Mouse (Mus musculus) midbrain, embryonic 12.5 days (tissue): ENCODE results near the gene Gabbr2. TPM values are rescaled to one million over a fixed set of nuclear protein-coding genes. Genes with fewer than 3 reads are reported as not detected.

Experiments
- ATAC-seq: fragments of 200-750 bp; cut with Nextera tagmentation; 2 replicates; pipeline ENCODE4 v1.8.0; 2017; ENCODE audit warnings: low read depth, moderate TSS enrichment, moderate library complexity; ENCODE audit not compliant: low FRiP score
- H3K27ac ChIP-seq: fragments of 300-500 bp; sonication (generic); replicated peaks from 2 replicates; pipeline ENCODE4 v1.5.1; 2016; ENCODE audit warnings: mild to moderate bottlenecking
- H3K27me3 ChIP-seq: fragments of 300-500 bp; sonication (generic); 2 replicates; pipeline ENCODE4 v1.6.1; 2016; ENCODE audit warnings: mild to moderate bottlenecking
- H3K36me3 ChIP-seq: fragments of 300-500 bp; sonication (generic); 2 replicates; pipeline ENCODE4 v1.6.1; 2016
- H3K4me1 ChIP-seq: fragments of 300-500 bp; sonication (generic); 2 replicates; pipeline ENCODE4 v1.6.1; 2016
- H3K4me2 ChIP-seq: fragments of 300-500 bp; sonication (generic); replicated peaks from 2 replicates; pipeline ENCODE4 v1.6.1; 2016; ENCODE audit warnings: mild to moderate bottlenecking, moderate library complexity
- H3K4me3 ChIP-seq: fragments of 300-500 bp; sonication (generic); 2 replicates; pipeline ENCODE4 v1.5.1; 2016; ENCODE audit warnings: mild to moderate bottlenecking
- H3K9ac ChIP-seq: fragments of 300-500 bp; sonication (generic); replicated peaks from 2 replicates; pipeline ENCODE4 v1.6.1; 2016; ENCODE audit warnings: mild to moderate bottlenecking, moderate library complexity
- H3K9me3 ChIP-seq: fragments of 300-500 bp; sonication (generic); 2 replicates; pipeline ENCODE4 v1.6.1; 2016; ENCODE audit warnings: mild to moderate bottlenecking
- WGBS: fragments of 180-500 bp; shearing (Covaris S2); methylation state at CpG from one replicate; pipeline ENCODE4 v1.1.7; 2016; 5-methylcytosine and 5-hydroxymethylcytosine counted together
- polyA plus RNA-seq: library from polyadenylated mRNA; unstranded; fragments of >200 nt; fragmentation: Nextera tagmentation; extraction: Ambion mirVana; gene quantifications from 2 replicates; pipeline ENCODE4 v1.2.1, GENCODE M21; 2016

Gene Gabbr2
- polyA plus RNA-seq, 1 experiment from 2014 or later, result 0.69 TPM

DNA sequence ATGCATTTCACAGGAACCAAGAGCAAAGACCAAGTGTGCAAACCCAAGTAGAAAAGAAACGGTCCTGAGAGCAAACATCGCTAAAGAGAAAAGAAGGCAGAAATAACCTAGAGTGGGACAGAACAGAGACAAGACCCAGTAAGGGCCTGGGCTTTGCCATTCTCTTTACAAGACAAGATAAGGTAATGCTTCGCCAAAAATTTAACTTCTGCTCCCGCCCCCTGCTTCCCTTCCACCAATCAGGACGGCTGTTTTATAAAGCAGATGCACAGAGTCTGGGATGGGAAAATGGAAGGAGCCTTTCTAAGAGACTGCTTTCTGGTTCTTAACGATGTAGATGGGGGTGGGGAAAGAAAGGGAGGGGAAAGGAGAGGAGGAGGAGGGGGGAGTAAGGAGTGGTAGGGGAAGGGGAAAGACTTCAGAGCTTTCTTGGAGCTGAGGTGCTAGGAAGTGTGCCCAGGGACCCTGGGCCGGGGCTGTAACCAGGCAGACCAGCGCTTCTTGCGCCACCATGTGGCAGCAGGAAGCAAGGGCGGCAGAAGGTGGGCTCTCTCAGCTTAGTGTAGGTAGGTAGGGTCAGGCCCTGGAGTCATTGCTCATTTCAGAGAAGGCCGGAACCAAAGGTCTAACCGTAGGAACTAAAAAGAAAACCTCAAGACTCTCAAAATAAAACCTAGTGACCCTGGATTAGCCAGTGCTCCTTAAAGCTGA lies 158.7 kb downstream of the Gabbr2 start:
- Histone ChIP-seq H3K4me1 (no peaks in the 10 kb centered on the region; the same call in 1 of the 2 replicates), H3K36me3 (no peaks in the 10 kb centered on the region)
- no peak for ATAC-seq

DNA sequence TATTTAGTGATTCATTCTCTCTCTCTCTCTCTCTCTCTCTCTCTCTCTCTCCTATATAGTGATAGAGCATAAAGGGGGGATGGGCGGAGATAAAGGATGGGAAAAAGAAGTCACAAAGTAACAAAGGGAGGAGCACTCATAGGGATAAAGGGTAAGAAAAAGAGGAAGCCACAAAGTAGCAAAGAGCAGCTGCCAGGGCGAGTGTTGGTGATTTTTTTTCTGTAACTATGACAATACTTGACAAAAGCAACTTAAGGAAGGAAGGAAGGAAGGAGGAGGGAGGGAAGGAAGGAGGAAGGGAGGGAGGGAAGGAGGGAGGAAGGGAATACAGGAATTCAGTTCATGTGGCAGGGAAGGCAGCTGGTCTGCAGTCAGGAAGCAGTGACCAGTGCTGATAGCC lies 162.0 kb downstream of the Gabbr2 start:
- Histone ChIP-seq H3K9ac (no peak overlapping the region), H3K27me3 (no peaks in the 10 kb centered on the region), H3K4me3 (no peak overlapping the region), H3K9me3 (no peaks in the 10 kb centered on the region), H3K36me3 (no peaks in the 10 kb centered on the region), H3K4me2 (no peak overlapping the region), H3K27ac (no peak overlapping the region), H3K4me1 (no peaks in the 10 kb centered on the region; the same call in 1 of the 2 replicates)
- WGBS, result 46% methylated on average over 2 of the region's 2 CpGs
- ATAC-seq, result no peak

More for the DNA sequence above, 158.7 kb downstream of the Gabbr2 start:
- Histone ChIP-seq H3K9ac (no peak overlapping the region), H3K4me3 (no peak overlapping the region), H3K4me2 (no peak overlapping the region), H3K27me3 (no peaks in the 10 kb centered on the region), H3K9me3 (no peaks in the 10 kb centered on the region), H3K27ac (no peak overlapping the region)
- 41% methylated on average over 12 of the region's 12 CpGs for WGBS

DNA sequence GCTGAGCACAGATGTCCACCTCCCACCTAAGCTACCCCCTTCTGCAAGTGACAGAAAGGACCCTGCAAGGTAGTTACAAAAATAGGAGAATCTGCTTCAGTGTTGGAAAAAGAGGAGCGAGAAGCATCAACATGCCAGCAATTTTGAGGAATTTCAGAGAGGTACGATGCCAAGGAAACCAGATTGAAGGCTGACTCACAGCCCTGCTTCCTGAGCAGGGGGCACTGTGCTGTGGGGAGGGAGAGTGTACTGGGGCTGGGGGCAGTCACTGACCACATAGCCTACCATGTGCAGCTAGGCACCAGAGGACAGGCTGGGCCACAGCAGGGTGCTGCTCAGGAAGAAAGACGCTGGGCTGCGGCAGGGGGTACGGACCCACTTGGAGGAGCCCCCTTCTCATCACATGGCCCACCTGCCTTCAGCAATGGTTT lies 163.5 kb downstream of the Gabbr2 start:
- no peaks in the 10 kb centered on the region; the same call in 1 of the 2 replicates for H3K4me1 ChIP-seq
- H3K36me3 ChIP-seq, result no peaks in the 10 kb centered on the region
- 70% methylated on average over 5 of the region's 5 CpGs for WGBS
- no peaks in the 10 kb centered on the region for H3K27me3 ChIP-seq
- H3K27ac ChIP-seq, result no peak overlapping the region
- H3K4me3 ChIP-seq, result no peak overlapping the region
- no peak overlapping the region for H3K4me2 ChIP-seq
- H3K9ac ChIP-seq, result no peak overlapping the region
- H3K9me3 ChIP-seq, result no peaks in the 10 kb centered on the region
- ATAC-seq, result no peak

DNA sequence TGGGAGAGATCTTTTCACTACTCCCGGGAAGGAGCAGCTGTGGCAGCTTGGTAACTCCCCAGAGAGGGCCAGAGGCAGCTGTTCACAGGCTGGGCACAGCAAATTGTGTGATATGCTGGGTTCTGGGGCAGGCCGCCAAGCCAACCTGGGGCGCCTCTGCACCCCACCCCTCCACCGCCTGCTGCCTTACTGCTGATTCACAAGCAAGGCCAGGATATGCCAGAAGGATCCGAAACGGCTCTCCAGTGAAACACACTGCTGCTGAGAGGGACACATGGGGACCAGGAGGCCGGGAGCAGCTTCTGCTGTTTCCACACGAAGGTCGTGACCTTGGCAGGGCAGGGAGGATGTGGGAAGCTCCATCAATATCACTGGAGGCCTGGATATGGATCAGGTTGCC lies 164.2 kb downstream of the Gabbr2 start:
- H3K27me3 ChIP-seq, result no peaks in the 10 kb centered on the region
- no peak overlapping the region for H3K4me3 ChIP-seq
- no peak for ATAC-seq
- no peak overlapping the region for H3K9ac ChIP-seq
- no peaks in the 10 kb centered on the region for H3K9me3 ChIP-seq
- H3K4me1 ChIP-seq, result no peaks in the 10 kb centered on the region
- 62% methylated on average over 9 of the region's 9 CpGs for WGBS
- H3K27ac ChIP-seq, result no peak overlapping the region
- no peak overlapping the region for H3K4me2 ChIP-seq
- no peaks in the 10 kb centered on the region for H3K36me3 ChIP-seq

DNA sequence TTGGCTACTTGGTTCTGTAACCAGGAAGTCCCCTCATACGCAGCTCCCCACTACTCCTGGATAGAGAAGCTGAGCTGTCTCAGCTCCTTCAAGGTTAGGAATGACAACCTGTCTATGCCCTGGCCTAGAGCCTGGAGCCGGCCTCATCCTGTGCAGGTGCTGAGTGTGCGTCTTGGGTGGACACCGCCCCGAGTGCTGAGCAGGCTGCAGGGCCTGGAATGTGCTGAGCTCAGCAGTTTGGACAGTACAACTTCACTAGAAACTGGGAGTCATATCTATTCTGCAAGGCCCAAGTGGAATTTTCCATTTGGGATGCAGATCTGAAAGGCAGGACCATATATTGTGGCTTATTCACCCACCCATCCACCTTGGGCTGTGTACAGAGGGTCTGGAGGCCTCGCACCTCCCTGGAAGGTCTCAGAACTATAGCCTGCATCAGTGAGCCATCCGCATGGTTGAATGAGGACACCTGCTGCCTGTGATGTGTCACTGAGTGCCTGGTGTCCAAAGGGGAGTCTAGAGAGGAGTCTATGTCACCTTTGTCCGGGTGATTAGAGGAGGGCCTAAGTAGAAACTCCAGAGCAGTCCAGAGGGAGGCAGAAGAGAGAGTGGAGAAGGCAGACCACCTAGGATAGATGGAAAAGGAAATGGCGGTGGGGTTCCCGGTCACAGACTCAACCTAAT lies 165.7 kb downstream of the Gabbr2 start:
- Histone ChIP-seq H3K4me1 (no peaks in the 10 kb centered on the region), H3K36me3 (no peaks in the 10 kb centered on the region), H3K4me2 (no peak overlapping the region), H3K27me3 (no peaks in the 10 kb centered on the region), H3K9me3 (no peaks in the 10 kb centered on the region), H3K4me3 (no peak overlapping the region), H3K27ac (no peak overlapping the region), H3K9ac (no peak overlapping the region)
- no peak for ATAC-seq
- WGBS, result 88% methylated on average over 10 of the region's 10 CpGs

DNA sequence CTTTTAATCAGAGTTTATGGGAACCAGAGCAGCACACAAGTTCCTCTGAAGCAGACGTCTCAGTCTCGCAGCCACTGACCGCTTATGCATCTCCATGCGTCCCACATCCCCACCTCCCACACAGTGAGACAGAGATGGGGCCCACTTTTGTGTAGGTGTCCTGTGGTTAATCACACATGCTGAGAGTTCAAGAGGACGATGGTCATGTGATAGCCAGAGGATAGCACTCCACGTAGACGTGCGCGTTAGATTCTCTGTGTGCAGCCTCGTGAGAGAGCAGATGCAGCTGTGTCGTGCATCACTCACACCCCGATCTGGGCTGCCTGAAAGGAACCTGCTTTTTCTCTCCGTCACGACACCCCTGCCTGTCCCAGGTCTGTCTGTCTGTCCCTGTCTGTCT lies 167.9 kb downstream of the Gabbr2 start:
- H3K4me3 ChIP-seq, result no peak overlapping the region
- no peak overlapping the region for H3K27ac ChIP-seq
- ATAC-seq, result no peak
- no peak overlapping the region for H3K4me2 ChIP-seq
- WGBS, result 87% methylated on average over 14 of the region's 14 CpGs
- H3K9me3 ChIP-seq, result no peaks in the 10 kb centered on the region
- H3K36me3 ChIP-seq, result no peaks in the 10 kb centered on the region
- no peaks in the 10 kb centered on the region for H3K27me3 ChIP-seq
- H3K4me1 ChIP-seq, result no peaks in the 10 kb centered on the region
- H3K9ac ChIP-seq, result no peak overlapping the region

DNA sequence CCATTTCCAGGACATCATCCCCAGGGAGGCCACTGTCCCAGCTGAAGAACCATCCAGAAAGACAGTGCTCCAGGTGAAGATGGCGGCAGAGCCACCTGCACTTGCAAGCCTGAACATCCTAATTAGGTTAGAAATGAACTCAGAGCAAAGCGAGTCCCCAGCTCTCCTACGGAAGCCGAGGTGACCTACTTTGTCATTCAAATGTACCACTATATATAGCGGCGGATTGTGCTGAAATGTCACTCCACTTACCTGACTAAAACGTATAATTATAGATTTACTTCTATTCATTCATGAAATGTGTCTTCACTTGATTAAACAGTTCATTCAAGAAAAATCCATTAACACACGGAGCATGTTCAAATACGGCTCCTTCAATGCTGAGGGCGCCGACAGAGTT lies 170.0 kb downstream of the Gabbr2 start:
- H3K27me3 ChIP-seq, result peaks cover 3% of the 10 kb centered on the region; the same call in 1 of the 2 replicates
- H3K4me2 ChIP-seq, result no peak overlapping the region
- H3K9ac ChIP-seq, result no peak overlapping the region
- H3K27ac ChIP-seq, result no peak overlapping the region
- ATAC-seq, result no peak
- H3K9me3 ChIP-seq, result no peaks in the 10 kb centered on the region
- no peak overlapping the region for H3K4me3 ChIP-seq
- no peaks in the 10 kb centered on the region for H3K4me1 ChIP-seq
- WGBS, result 78% methylated on average over 11 of the region's 11 CpGs
- H3K36me3 ChIP-seq, result no peaks in the 10 kb centered on the region

DNA sequence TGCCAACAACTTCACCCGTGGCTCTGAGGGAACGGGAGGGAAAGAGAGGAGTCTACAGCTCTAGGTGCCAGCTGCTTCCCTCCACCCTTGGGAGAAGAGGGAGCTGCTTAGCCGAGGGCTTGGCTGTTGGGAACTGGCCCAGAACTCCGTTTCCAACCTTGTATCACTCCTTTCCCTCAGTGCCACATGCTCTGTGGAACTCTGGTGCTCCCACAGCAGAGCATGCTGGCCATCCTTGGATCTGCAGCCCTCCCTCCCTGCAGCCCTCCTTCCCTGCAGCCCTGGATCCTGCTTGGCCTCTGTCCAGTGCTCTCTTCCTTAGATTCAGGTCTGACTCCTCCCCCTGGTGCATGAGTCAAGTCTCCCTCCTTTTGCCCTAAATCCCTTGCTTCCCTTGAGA lies 176.7 kb downstream of the Gabbr2 start:
- Histone ChIP-seq H3K27ac (no peak overlapping the region), H3K4me2 (no peak overlapping the region), H3K4me3 (no peak overlapping the region), H3K9ac (no peak overlapping the region), H3K36me3 (no peaks in the 10 kb centered on the region), H3K9me3 (no peaks in the 10 kb centered on the region), H3K27me3 (peaks cover 3% of the 10 kb centered on the region; the same call in 1 of the 2 replicates), H3K4me1 (no peaks in the 10 kb centered on the region)
- 77% methylated on average over 4 of the region's 4 CpGs for WGBS
- no peak for ATAC-seq

DNA sequence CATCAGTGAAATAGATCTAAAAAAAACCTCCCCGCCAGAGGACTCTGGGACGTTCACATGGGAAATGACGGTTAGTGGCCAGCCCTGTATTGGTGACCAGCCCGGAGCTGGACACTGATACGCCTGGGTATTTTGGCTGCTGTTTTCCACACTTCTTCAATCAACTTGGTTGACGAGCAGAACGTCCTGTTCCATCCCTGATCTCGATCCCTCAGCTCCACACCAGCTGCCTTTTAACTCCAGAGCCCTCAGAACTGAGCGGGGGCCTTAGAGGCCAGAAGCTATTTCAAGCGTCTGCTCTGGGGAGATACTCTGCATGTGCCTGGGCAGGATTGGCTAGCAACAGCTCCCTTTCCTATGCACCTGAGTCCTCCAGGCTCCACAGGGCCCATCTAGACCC lies 177.4 kb downstream of the Gabbr2 start:
- no peaks in the 10 kb centered on the region for H3K36me3 ChIP-seq
- no peak overlapping the region for H3K4me2 ChIP-seq
- peaks cover 3% of the 10 kb centered on the region; the same call in 1 of the 2 replicates for H3K27me3 ChIP-seq
- H3K27ac ChIP-seq, result no peak overlapping the region
- 88% methylated on average over 10 of the region's 10 CpGs for WGBS
- no peaks in the 10 kb centered on the region for H3K9me3 ChIP-seq
- H3K4me3 ChIP-seq, result no peak overlapping the region
- no peaks in the 10 kb centered on the region for H3K4me1 ChIP-seq
- ATAC-seq, result no peak
- no peak overlapping the region for H3K9ac ChIP-seq

DNA sequence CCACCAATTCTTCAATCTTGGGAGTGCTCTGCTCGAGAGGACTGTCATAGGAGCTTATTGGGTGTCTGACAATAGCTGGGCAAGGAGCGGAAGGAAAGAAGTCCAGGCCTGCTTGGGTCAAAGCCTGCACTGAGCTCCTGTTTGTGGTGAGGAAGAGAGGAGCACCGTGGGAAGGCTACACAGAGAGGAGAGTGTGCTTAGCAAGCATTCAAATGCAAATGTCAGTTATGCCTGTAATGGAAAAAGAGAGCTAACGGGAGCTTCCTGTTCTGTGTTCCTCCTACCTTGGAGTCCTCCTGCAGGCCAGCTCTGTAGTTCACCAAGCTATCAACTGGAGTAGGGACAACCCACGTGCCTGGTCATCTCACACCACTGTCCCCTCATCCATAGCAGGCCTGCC lies 180.5 kb downstream of the Gabbr2 start:
- H3K27ac ChIP-seq, result no peak overlapping the region
- H3K4me1 ChIP-seq, result no peaks in the 10 kb centered on the region
- H3K36me3 ChIP-seq, result no peaks in the 10 kb centered on the region
- H3K4me3 ChIP-seq, result no peak overlapping the region
- no peak overlapping the region for H3K4me2 ChIP-seq
- H3K27me3 ChIP-seq, result no peaks in the 10 kb centered on the region
- no peak for ATAC-seq
- 42% methylated on average over 5 of the region's 5 CpGs for WGBS
- no peaks in the 10 kb centered on the region for H3K9me3 ChIP-seq
- no peak overlapping the region for H3K9ac ChIP-seq

DNA sequence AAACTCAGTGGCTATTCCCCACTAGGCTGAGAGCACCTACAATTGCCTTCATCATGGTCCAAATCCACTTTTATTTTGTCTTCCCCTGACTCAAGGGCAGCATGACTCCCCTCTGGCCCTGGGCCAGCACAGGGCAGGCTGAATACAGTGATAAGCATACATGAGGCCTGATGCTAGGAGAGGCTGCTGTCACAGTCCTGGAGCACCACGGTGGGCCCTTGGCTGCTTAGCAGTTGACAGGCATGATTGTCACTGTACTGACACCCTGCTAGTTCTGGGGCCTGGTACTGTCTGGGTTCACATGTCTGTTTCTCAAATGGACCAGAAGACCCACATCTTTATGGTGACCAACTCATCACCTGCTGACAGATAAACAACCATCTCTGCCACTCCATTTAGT lies 184.8 kb downstream of the Gabbr2 start:
- ATAC-seq, result no peak
- Histone ChIP-seq H3K27ac (no peak overlapping the region), H3K4me3 (no peak overlapping the region), H3K36me3 (no peaks in the 10 kb centered on the region), H3K27me3 (no peaks in the 10 kb centered on the region), H3K9me3 (no peaks in the 10 kb centered on the region), H3K9ac (no peak overlapping the region), H3K4me1 (peaks cover 6% of the 10 kb centered on the region; the same call in 1 of the 2 replicates), H3K4me2 (no peak overlapping the region)
- 87% methylated on average over 1 of the region's 1 CpGs for WGBS

DNA sequence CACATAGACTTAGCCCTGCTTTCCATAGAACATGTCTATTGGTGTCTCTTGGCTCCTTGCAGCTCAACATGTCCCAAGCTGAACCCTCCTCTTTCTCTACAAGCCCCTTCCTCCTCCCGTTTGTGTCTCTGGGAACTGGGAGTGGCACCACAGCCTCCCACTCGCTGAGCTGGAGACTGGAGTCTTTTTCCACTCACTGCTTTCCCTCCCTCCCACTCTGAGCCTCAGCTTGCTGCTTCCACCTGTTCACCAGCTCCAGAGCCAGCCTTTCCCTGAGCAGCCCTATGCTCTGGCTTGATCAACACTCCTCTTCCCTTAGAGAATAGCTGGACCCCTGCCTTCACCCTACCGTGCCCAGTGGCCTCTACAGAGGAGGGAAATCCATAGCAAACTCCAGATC lies 185.8 kb downstream of the Gabbr2 start:
- Histone ChIP-seq H3K4me3 (no peak overlapping the region), H3K27ac (no peak overlapping the region), H3K4me2 (no peak overlapping the region), H3K9me3 (no peaks in the 10 kb centered on the region), H3K4me1 (peaks cover 6% of the 10 kb centered on the region; the same call in 1 of the 2 replicates), H3K36me3 (no peaks in the 10 kb centered on the region), H3K9ac (no peak overlapping the region), H3K27me3 (no peaks in the 10 kb centered on the region)
- no peak for ATAC-seq
- 64% methylated on average over 3 of the region's 3 CpGs for WGBS
